In the genomic region with DNA sequence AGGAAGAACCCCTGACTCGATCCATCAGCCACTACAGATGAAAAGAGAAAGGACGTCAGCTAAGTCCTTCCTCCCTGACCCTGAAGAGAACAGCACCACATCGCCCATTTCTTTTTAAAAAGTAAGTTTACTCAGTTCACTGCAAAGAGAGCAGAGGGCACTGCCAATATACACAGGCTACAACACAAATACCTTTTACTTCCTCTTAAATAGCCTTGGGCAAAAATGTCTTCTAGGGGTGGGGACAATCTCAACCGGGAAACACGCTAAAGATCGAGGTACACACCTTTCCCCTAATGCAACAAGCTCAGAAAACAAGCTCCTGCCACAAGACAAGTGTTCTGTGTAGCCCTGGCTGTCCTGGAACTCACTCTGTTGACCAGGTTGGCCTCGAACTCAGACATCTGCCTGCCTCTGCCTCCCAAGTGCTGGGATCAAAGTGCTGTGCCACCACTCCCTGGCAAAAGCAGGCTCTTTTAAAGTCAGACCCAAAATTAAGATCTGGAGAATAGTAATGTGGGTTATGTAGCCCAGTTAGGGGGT, we compare ENCODE assay signal across 8 mouse cellular contexts. TPM values are rescaled to one million over a fixed set of nuclear protein-coding genes. Genes with fewer than 3 reads are reported as not detected.
DNase-seq lines count a peak whose midpoint lies in the region; ATAC-seq and TF ChIP-seq lines count a peak whose summit lies in the region.

No protein-coding gene starts in this region.

- no peak overlapping the region for H3K9ac ChIP-seq in heart, embryonic 15.5 days
- no peak overlapping the region for H3K9ac ChIP-seq in ES-Bruce4 (ENCODE audit: low read depth, poor library complexity, severe bottlenecking)

- H3K27ac ChIP-seq in heart, embryonic 15.5 days: peak overlapping the region; percentile 84; the same call in 1 of the 2 replicates
- H3K27ac ChIP-seq in ES-Bruce4 (ENCODE audit: insufficient read depth, low read length): no peak overlapping the region
- peak overlapping the region; percentile 89; the same call in 1 of the 2 replicates for H3K27ac ChIP-seq in hindbrain, embryonic 10.5 days

- H3K36me3 ChIP-seq in heart, embryonic 15.5 days: peaks cover 27% of the 10 kb centered on the region
- peaks cover 31% of the 10 kb centered on the region for H3K36me3 ChIP-seq in ES-Bruce4 (ENCODE audit: control insufficient read depth, insufficient read depth, low read length, poor library complexity, severe bottlenecking)
- H3K36me3 ChIP-seq in hindbrain, embryonic 10.5 days: peaks cover 50% of the 10 kb centered on the region

- no peak for TF ChIP-seq POLR2A in ES-Bruce4 (IDR thresholded peaks at IDR 0.05; ENCODE audit: insufficient read depth, low read length)

- ATAC-seq in heart, embryonic 15.5 days (replicated peaks; ENCODE audit: insufficient number of reproducible peaks, insufficient read depth, low FRiP score, low read depth): no peak

- no peaks in the 10 kb centered on the region for H3K9me3 ChIP-seq in heart, embryonic 15.5 days (replicated peaks)
- H3K9me3 ChIP-seq in ES-Bruce4 (replicated peaks; ENCODE audit: control insufficient read depth, insufficient read depth, low read length, poor library complexity, severe bottlenecking): no peaks in the 10 kb centered on the region
- H3K9me3 ChIP-seq in hindbrain, embryonic 10.5 days: no peaks in the 10 kb centered on the region

- 0 out of 2 replicates have a peak, but pooled peaks cover under 1% of the 10 kb centered on the region for H3K27me3 ChIP-seq in heart, embryonic 15.5 days
- H3K27me3 ChIP-seq in ES-Bruce4 (ENCODE audit: control insufficient read depth, insufficient read depth, low read length, poor library complexity, severe bottlenecking): no peaks in the 10 kb centered on the region
- no peaks in the 10 kb centered on the region for H3K27me3 ChIP-seq in hindbrain, embryonic 10.5 days (ENCODE audit: insufficient read depth, poor library complexity, severe bottlenecking)

- DNase-seq in heart, postnatal 4 days: no peak
- DNase-seq in hindbrain, embryonic 10.5 days (ENCODE audit: low spot score): no peak
- peak; percentile 44 for DNase-seq in lung, postnatal 36 days
- no peak for DNase-seq in left cerebral cortex, adult 9 months (ENCODE audit: low spot score in 2 of 2)
- DNase-seq in cerebellum, adult 8-10 months: no peak
- no peak for DNase-seq in cerebellum, adult 11-12 months

- peak overlapping the region; percentile 86 for H3K4me3 ChIP-seq in heart, embryonic 15.5 days
- peak overlapping the region; percentile 13; the same call in 1 of the 2 replicates for H3K4me3 ChIP-seq in ES-Bruce4 (ENCODE audit: low read depth, low read length)
- H3K4me3 ChIP-seq in hindbrain, embryonic 10.5 days: peak overlapping the region; percentile 89

- peaks cover 43% of the 10 kb centered on the region for H3K4me1 ChIP-seq in heart, embryonic 15.5 days (replicated peaks)
- peaks cover 1% of the 10 kb centered on the region for H3K4me1 ChIP-seq in ES-Bruce4 (ENCODE audit: control insufficient read depth, insufficient read depth, low read length)
- H3K4me1 ChIP-seq in hindbrain, embryonic 10.5 days (replicated peaks): peaks cover 22% of the 10 kb centered on the region

- no peak for TF ChIP-seq CTCF in ES-Bruce4 (IDR thresholded peaks at IDR 0.05; ENCODE audit: low read depth, low read length)

- no peak for TF ChIP-seq EP300 in ES-Bruce4 (IDR thresholded peaks at IDR 0.05; ENCODE audit: insufficient read depth, low read depth, low read length)

- WGBS in heart, embryonic 15.5 days: 72% methylated on average over 7 of the region's 7 CpGs
- WGBS in hindbrain, embryonic 10.5 days: 86% methylated on average over 7 of the region's 7 CpGs

- peak overlapping the region; percentile 94 for H3K4me2 ChIP-seq in heart, embryonic 15.5 days

RNA-seq across cellular contexts. Expression of gene Prkab1, which starts 1.6 kb away (rescaled TPM):
- 33.3 and 44.9 TPM in 2 replicates for polyA plus RNA-seq in heart, embryonic 15.5 days (2015; fragmentation: Nextera tagmentation; extraction: Ambion mirVana)
- 10 to 100 TPM; 67.9 to 72.7 TPM for total RNA-seq in heart, postnatal 4 days (2021)
- 27.7 and 32.8 TPM in 2 replicates for polyA plus RNA-seq in ES-Bruce4 (2011; ENCODE audit: insufficient read depth, insufficient read length, low read depth, missing spikeins)
- 68.3 and 72.0 TPM in 2 replicates for polyA plus RNA-seq in hindbrain, embryonic 10.5 days (2016; fragmentation: Nextera tagmentation; extraction: Ambion mirVana)

Comparison
In these comparisons a context has a peak if more than half of its experiments do, and no peak if none do; other contexts are left out.
1. H3K4me3 ChIP-seq: peak in every context shown above with its lines; median percentile 89 in hindbrain, embryonic 10.5 days; 86 in heart, embryonic 15.5 days; 13 in ES-Bruce4.